Mouse (Mus musculus) small intestine, adult 2 months (tissue): ENCODE results near the gene Psmd1. TPM values are rescaled to one million over a fixed set of nuclear protein-coding genes. Genes with fewer than 3 reads are reported as not detected.

Experiments
- H3K27ac ChIP-seq: fragments of 200-500 bp; 2 replicates; pipeline ENCODE4 v1.5.1; 2012; ENCODE audit warnings: low read depth, low read length, control low read depth, inconsistent platforms; ENCODE audit not compliant: insufficient read depth
- H3K27me3 ChIP-seq: fragments of 200-500 bp; 2 replicates; pipeline ENCODE4 v1.6.1; 2012; ENCODE audit warnings: mild to moderate bottlenecking, moderate library complexity, low read length, inconsistent platforms; ENCODE audit not compliant: control insufficient read depth, insufficient read depth
- H3K36me3 ChIP-seq: fragments of 200-500 bp; 2 replicates; pipeline ENCODE4 v1.6.1; 2012; ENCODE audit warnings: mild to moderate bottlenecking, low read length, control low read depth, inconsistent platforms; ENCODE audit not compliant: control insufficient read depth, insufficient read depth
- H3K4me1 ChIP-seq: fragments of 200-500 bp; 2 replicates; pipeline ENCODE4 v1.6.1; 2012; ENCODE audit warnings: low read length, inconsistent platforms, mixed read lengths; ENCODE audit not compliant: control insufficient read depth, insufficient read depth, insufficient read length
- H3K4me3 ChIP-seq: fragments of 200-500 bp; 2 replicates; pipeline ENCODE4 v1.5.1; 2012; ENCODE audit warnings: low read depth, mild to moderate bottlenecking, control low read depth, inconsistent platforms, low read length, moderate library complexity
- CTCF ChIP-seq: fragments of 200-500 bp; IDR thresholded peaks from 2 replicates; pipeline ENCODE4 v1.5.1; 2012; ENCODE audit warnings: low read depth, mild to moderate bottlenecking, control low read depth, inconsistent platforms, low read length, moderate library complexity, mixed read lengths; ENCODE audit not compliant: insufficient replicate concordance, insufficient read length; ENCODE audit errors: extremely low read depth
- POLR2A ChIP-seq: fragments of 200-500 bp; IDR thresholded peaks from 2 replicates; pipeline ENCODE4 v1.6.1; 2012; ENCODE audit warnings: low read depth, mild to moderate bottlenecking, control low read depth, inconsistent platforms, low read length, moderate library complexity
- WGBS: fragments of 180-500 bp; shearing (Covaris S2); methylation state at CpG from one replicate; pipeline ENCODE4 v1.1.7; 2018; 5-methylcytosine and 5-hydroxymethylcytosine counted together
- polyA plus RNA-seq: library from polyadenylated mRNA; depleted of rRNA; stranded (reverse); fragments of >200 nt; gene quantifications from 2 replicates; pipeline ENCODE4 v1.2.3, GENCODE M21; 2012

The Psmd1 gene
- polyA plus RNA-seq, 1 experiment: 33.6 TPM

DNA sequence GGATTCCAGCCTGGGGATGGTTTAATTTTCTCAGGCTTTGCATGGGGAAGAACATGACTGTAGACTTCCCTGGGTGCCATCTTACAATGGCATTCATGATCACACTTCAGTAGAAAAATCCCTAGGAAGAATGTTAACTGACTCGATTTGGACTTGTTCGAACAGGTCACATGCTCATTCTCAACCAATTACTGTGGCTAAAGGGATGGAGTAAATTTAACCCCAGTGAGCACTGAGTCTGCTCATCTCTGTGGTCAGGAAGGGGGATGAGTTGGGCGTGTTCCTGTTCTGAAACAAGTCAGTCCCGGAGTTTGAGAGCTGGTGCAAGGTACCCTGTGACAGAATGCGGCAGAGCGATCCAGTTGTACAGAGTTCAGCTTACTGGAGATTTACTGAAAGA lies 86.7 kb downstream of the Psmd1 start:
- H3K27ac ChIP-seq: no peak overlapping the region
- H3K27me3 ChIP-seq: no peaks in the 10 kb centered on the region
- no peaks in the 10 kb centered on the region for H3K36me3 ChIP-seq
- H3K4me3 ChIP-seq: no peak overlapping the region
- TF ChIP-seq POLR2A (no peak), CTCF (no peak)
- peaks cover 6% of the 10 kb centered on the region for H3K4me1 ChIP-seq
- 75% methylated on average over 6 of the region's 6 CpGs for WGBS

DNA sequence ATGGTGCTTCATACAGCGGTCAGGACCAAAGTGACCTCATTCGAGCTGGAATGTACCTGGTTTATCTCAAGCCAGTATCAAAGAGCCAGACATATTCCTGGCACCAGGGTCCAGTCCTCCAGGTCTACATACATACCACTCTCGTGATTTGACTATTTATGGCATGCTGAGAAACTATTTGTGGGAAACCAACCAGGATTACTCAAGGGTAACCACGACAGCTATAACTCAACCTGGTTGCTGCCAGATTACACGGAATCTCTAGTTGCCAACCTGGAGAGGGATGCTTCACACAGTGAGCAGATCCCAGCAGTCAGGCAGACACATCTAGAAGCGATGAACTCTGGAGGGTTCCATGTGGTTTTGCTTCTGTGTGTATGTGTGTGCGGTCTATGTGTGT lies 87.2 kb downstream of the Psmd1 start:
- Histone ChIP-seq H3K4me1 (peaks cover 6% of the 10 kb centered on the region), H3K27ac (no peak overlapping the region), H3K27me3 (no peaks in the 10 kb centered on the region), H3K4me3 (no peak overlapping the region), H3K36me3 (no peaks in the 10 kb centered on the region)
- WGBS: 75% methylated on average over 7 of the region's 7 CpGs
- TF ChIP-seq CTCF (no peak), POLR2A (no peak)

DNA sequence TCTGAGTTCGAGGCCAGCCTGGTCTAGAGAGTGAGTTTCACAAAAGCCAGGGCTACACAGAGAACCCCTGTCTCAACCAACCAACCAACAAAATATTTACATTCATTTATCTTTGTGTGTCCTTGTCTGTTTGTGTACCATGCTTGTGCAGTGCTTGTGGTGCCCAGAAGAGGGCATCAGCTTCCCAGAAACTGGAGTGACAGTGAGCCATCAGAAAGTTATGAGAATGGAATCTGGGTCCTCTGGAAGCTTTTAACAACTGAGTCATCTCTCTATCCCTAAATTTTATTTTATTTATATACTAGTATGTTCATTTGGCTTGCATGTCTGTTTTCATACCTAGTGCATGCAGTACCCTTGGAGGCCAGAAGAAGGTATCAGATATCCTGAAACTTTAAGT lies 88.4 kb downstream of the Psmd1 start:
- no peak overlapping the region for H3K27ac ChIP-seq
- H3K27me3 ChIP-seq: no peaks in the 10 kb centered on the region
- H3K36me3 ChIP-seq: no peaks in the 10 kb centered on the region
- peaks cover 6% of the 10 kb centered on the region for H3K4me1 ChIP-seq
- TF ChIP-seq CTCF (peak; percentile 33; the same call in 1 of the 2 replicates), POLR2A (no peak)
- H3K4me3 ChIP-seq: no peak overlapping the region
- WGBS: 80% methylated on average over 1 of the region's 1 CpGs

DNA sequence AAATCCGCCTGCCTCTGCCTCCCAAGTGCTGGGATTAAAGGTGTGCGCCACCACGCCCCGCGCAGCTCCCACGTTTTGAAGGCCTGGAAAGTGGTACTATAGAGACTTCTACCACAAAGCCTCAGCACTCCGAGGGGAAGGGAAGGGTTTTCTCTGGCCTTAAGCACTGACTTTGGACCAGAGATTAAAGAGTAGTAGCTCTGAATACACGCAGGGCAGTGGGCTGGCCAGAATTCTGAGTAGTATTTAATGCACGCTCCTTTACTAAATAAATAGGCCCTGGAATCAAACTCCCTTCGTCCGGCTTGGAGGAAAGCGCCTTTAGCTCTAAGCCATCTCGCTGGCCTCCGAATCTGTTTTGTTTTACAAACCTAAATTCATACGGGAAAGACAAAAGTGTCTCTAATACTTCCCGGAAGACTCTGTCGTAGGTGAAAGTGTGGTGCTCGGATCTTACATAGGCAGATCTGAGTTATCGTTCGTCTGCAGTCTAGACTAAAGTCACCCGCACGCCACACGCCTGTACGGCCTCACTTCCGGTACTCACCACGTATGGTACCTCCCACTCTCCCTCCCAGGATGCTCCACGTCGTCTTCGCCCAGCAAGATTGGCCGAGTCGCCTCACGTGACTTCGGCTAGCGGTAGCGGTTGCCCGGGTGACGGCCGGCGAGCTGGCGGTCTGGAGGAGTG lies 90.1 kb downstream of the Psmd1 start, which contains the start of gene Armc9:
Gene Armc9, plus strand, starts transcription at position 648 of the 691 bp plus-strand sequence.
- WGBS: 2% methylated on average over 40 of the region's 40 CpGs
- TF ChIP-seq POLR2A: peak; percentile 83; the same call in 1 of the 2 replicates
- TF ChIP-seq CTCF: no peak
- no peaks in the 10 kb centered on the region for H3K36me3 ChIP-seq
- H3K27me3 ChIP-seq: no peaks in the 10 kb centered on the region
- H3K27ac ChIP-seq: peak within 1 kb of the TSS; percentile 68
- H3K4me3 ChIP-seq: peak within 1 kb of the TSS; percentile 69
- H3K4me1 ChIP-seq: peaks cover 6% of the 10 kb centered on the region

DNA sequence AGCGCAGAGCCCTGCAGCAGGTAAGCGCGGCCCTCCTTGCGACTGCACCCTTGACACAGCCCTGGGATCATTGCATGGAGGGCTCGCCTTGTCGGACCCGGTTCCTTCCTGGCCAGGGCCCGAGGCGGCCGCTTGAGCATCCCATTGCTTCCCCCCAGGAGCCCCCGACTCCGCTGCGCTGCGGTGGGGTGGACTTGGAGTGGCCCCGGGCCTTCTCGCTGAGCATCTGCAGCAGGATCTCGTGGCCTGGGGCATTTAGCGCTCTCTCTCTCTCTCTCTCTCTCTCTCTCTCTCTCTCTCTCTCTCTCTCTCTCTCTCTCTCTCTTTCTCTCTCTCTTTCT lies 90.6 kb downstream of the Psmd1 start:
- H3K27ac ChIP-seq: no peak overlapping the region
- WGBS: under 1% methylated on average over 18 of the region's 18 CpGs
- peak overlapping the region; percentile 69 for H3K4me3 ChIP-seq
- H3K4me1 ChIP-seq: peaks cover 6% of the 10 kb centered on the region
- H3K27me3 ChIP-seq: no peaks in the 10 kb centered on the region
- no peak for TF ChIP-seq CTCF
- TF ChIP-seq POLR2A: no peak
- no peaks in the 10 kb centered on the region for H3K36me3 ChIP-seq

DNA sequence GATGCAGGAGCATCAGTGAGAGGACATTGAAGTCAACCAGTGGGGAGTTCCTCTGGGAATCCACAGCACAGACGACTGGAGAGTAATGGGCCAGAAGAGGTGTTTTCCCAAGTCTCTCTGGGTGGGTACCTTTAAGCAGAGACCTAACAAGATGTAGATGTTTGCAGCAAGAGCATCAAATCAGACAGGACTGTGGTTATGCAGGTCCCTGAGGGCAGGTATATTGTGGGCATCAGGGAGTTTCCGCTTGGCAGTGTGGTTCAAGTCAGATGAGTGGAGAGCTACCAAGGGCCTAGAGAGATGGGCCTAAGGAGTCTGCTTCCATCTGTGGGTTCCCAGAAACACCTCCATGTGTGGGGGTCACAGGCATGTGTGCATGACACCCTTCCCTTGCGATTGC lies 91.9 kb downstream of the Psmd1 start:
- Histone ChIP-seq H3K27ac (no peak overlapping the region), H3K27me3 (no peaks in the 10 kb centered on the region), H3K36me3 (no peaks in the 10 kb centered on the region), H3K4me3 (no peak overlapping the region), H3K4me1 (peaks cover 6% of the 10 kb centered on the region)
- TF ChIP-seq POLR2A (no peak), CTCF (no peak)
- 85% methylated on average over 3 of the region's 3 CpGs for whole genome bisulfite sequencing

DNA sequence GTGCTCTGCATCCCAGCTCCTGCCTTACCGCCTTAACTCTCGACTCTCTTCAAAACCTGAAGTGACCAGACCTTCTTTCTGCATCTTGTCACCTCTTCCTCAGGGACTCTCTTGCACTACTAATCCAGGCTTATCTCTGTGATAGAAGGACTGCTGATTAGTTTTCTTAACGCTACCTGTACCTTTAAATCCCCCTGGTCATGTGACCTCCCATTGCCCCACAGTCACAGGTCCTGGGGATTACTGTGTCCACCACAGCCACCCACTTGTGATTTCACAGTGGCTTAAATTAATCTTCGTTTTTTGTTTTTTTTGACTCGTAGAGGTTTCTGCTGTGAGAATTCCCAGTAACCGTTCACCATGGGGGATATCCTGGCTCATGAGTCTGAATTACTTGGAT lies 92.4 kb downstream of the Psmd1 start:
- H3K4me3 ChIP-seq: no peak overlapping the region
- 89% methylated on average over 6 of the region's 6 CpGs for WGBS
- H3K27me3 ChIP-seq: no peaks in the 10 kb centered on the region
- H3K4me1 ChIP-seq: peaks cover 6% of the 10 kb centered on the region
- no peak for TF ChIP-seq POLR2A
- TF ChIP-seq CTCF: no peak
- no peak overlapping the region for H3K27ac ChIP-seq
- 0 out of 2 replicates have a peak, but pooled peaks cover 3% of the 10 kb centered on the region for H3K36me3 ChIP-seq
